ENCODE assay signal across 9 mouse cellular contexts in the genomic region with DNA sequence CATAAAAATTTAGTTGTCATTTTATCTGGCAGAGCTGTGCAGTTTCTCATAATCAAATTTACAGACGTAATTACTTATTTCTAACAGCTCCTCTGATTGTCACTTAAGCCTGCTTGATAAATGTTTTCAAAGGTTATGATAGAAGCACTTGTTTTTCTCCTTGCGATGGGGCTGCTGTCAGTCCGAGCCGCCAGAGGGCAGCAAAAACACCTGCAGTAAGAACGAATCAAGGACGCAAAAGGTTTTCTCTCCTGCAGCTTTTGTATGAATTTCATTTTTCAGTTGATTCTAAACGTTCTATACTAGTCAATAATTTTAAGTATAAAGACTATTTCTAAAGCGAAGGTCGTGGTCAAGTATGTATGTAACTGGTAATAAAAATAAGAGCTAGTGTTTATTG.
DNase-seq lines count a peak whose midpoint lies in the region; ATAC-seq and TF ChIP-seq lines count a peak whose summit lies in the region.
"Had no signal": no experiment of that assay in that cellular context is flagged by ENCODE, and none has a peak within 500 bp of the region (broad histone marks: within the 10 kb centered on the region; RNA-seq: fewer than 3 reads in every experiment).

No protein-coding gene starts in this region.

- no peak overlapping the region for H3K9ac ChIP-seq in intestine, postnatal 0 days (ENCODE audit: low read depth, low read length)
- H3K9ac ChIP-seq in intestine, embryonic 16.5 days (ENCODE audit: low read depth, low read length) = no peak overlapping the region
- no peak overlapping the region for H3K9ac ChIP-seq in embryonic facial prominence, embryonic 14.5 days (ENCODE audit: low read depth, low read length)
- H3K9ac ChIP-seq in limb, embryonic 11.5 days (ENCODE audit: low read length) = no peak overlapping the region
- H3K9ac ChIP-seq: embryonic facial prominence, embryonic 12.5 days had no signal

- no peak overlapping the region for H3K27ac ChIP-seq in intestine, postnatal 0 days (ENCODE audit: low read depth, low read length)
- H3K27ac ChIP-seq in intestine, embryonic 16.5 days (ENCODE audit: low read length) = no peak overlapping the region
- H3K27ac ChIP-seq in embryonic facial prominence, embryonic 14.5 days (replicated peaks; ENCODE audit: low read depth, low read length) = no peak overlapping the region
- H3K27ac ChIP-seq in limb, embryonic 11.5 days (replicated peaks; ENCODE audit: low read depth, low read length) = no peak overlapping the region
- H3K27ac ChIP-seq: embryonic facial prominence, embryonic 12.5 days had no signal

- DNase-seq in adrenal gland, postnatal 4 days (ENCODE audit: low spot score in 2 of 2) = peak; percentile 9 to 16
- peak; percentile 79 for DNase-seq in embryonic facial prominence, embryonic 14.5 days (ENCODE audit: low spot score)
- DNase-seq in kidney, adult 8-10 months = peak; percentile 37 to 74
- peak; percentile 85 for DNase-seq in limb, embryonic 11.5 days (ENCODE audit: low spot score)
- peak; percentile 42 for DNase-seq in ovary, postnatal 14 days (ENCODE audit: low spot score)
- DNase-seq in urinary bladder, postnatal 25 days (ENCODE audit: low spot score) = peak; percentile 57

- no peak for ATAC-seq in intestine, postnatal 0 days
- ATAC-seq in intestine, embryonic 16.5 days = no peak
- no peak for ATAC-seq in embryonic facial prominence, embryonic 14.5 days (ENCODE audit: low read depth)
- ATAC-seq in limb, embryonic 11.5 days (ENCODE audit: insufficient number of reproducible peaks, low FRiP score, low TSS enrichment, low read depth) = no peak

- no peak overlapping the region for H3K4me3 ChIP-seq in intestine, postnatal 0 days (ENCODE audit: low read depth, low read length)
- no peak overlapping the region for H3K4me3 ChIP-seq in intestine, embryonic 16.5 days (ENCODE audit: low read length)
- no peak overlapping the region for H3K4me3 ChIP-seq in embryonic facial prominence, embryonic 14.5 days (ENCODE audit: low read depth, low read length)
- H3K4me3 ChIP-seq in limb, embryonic 11.5 days (ENCODE audit: low read depth, low read length) = no peak overlapping the region
- H3K4me3 ChIP-seq: embryonic facial prominence, embryonic 12.5 days had no signal

- 7% methylated on average over 9 of the region's 9 CpGs for WGBS in intestine, postnatal 0 days
- 8% methylated on average over 9 of the region's 9 CpGs for WGBS in intestine, embryonic 16.5 days
- WGBS in embryonic facial prominence, embryonic 14.5 days = 7% methylated on average over 9 of the region's 9 CpGs
- WGBS in limb, embryonic 11.5 days = 12% methylated on average over 9 of the region's 9 CpGs

- H3K4me2 ChIP-seq in intestine, postnatal 0 days (replicated peaks; ENCODE audit: low read depth) = no peak overlapping the region
- H3K4me2 ChIP-seq in intestine, embryonic 16.5 days (ENCODE audit: low read depth, low read length) = no peak overlapping the region
- H3K4me2 ChIP-seq in embryonic facial prominence, embryonic 14.5 days (ENCODE audit: low read depth, low read length) = no peak overlapping the region
- no peak overlapping the region for H3K4me2 ChIP-seq in limb, embryonic 11.5 days (ENCODE audit: low read depth, severe bottlenecking)
- H3K4me2 ChIP-seq: embryonic facial prominence, embryonic 12.5 days had no signal

- TF ChIP-seq CTCF in intestine, postnatal 0 days (IDR thresholded peaks at IDR 0.05; ENCODE audit: low read depth) = peak; percentile 82

- H3K9me3 ChIP-seq in intestine, postnatal 0 days (ENCODE audit: control insufficient read depth) = no peaks in the 10 kb centered on the region
- no peaks in the 10 kb centered on the region for H3K9me3 ChIP-seq in intestine, embryonic 16.5 days (ENCODE audit: control insufficient read depth, low read length)
- H3K9me3 ChIP-seq in embryonic facial prominence, embryonic 14.5 days (ENCODE audit: control insufficient read depth, low read length) = no peaks in the 10 kb centered on the region
- H3K9me3 ChIP-seq in limb, embryonic 11.5 days (ENCODE audit: control insufficient read depth, low read length) = no peaks in the 10 kb centered on the region
- H3K9me3 ChIP-seq: embryonic facial prominence, embryonic 12.5 days had no signal

- no peaks in the 10 kb centered on the region for H3K4me1 ChIP-seq in intestine, postnatal 0 days (replicated peaks; ENCODE audit: control insufficient read depth, insufficient read depth, low read length)
- no peaks in the 10 kb centered on the region for H3K4me1 ChIP-seq in intestine, embryonic 16.5 days (ENCODE audit: control insufficient read depth, insufficient read depth, low read length)
- no peaks in the 10 kb centered on the region for H3K4me1 ChIP-seq in embryonic facial prominence, embryonic 14.5 days (ENCODE audit: control insufficient read depth, insufficient read depth, low read length)
- no peaks in the 10 kb centered on the region for H3K4me1 ChIP-seq in limb, embryonic 11.5 days (ENCODE audit: control insufficient read depth, insufficient read depth, low read length)
- H3K4me1 ChIP-seq: embryonic facial prominence, embryonic 12.5 days had no signal

- no peaks in the 10 kb centered on the region for H3K27me3 ChIP-seq in intestine, postnatal 0 days (replicated peaks; ENCODE audit: control insufficient read depth, insufficient read depth, low read length)
- no peaks in the 10 kb centered on the region for H3K27me3 ChIP-seq in intestine, embryonic 16.5 days (replicated peaks; ENCODE audit: control insufficient read depth, insufficient read depth, low read length)
- no peaks in the 10 kb centered on the region for H3K27me3 ChIP-seq in embryonic facial prominence, embryonic 14.5 days (replicated peaks; ENCODE audit: control insufficient read depth, insufficient read depth, low read length)
- H3K27me3 ChIP-seq in limb, embryonic 11.5 days (ENCODE audit: control insufficient read depth, insufficient read depth, low read length) = no peaks in the 10 kb centered on the region
- H3K27me3 ChIP-seq: embryonic facial prominence, embryonic 12.5 days had no signal

- H3K36me3 ChIP-seq in intestine, postnatal 0 days (ENCODE audit: control insufficient read depth, insufficient read depth) = no peaks in the 10 kb centered on the region
- no peaks in the 10 kb centered on the region for H3K36me3 ChIP-seq in intestine, embryonic 16.5 days (ENCODE audit: control insufficient read depth, insufficient read depth, low read length)
- H3K36me3 ChIP-seq in embryonic facial prominence, embryonic 14.5 days (ENCODE audit: control insufficient read depth, insufficient read depth, low read length) = no peaks in the 10 kb centered on the region
- H3K36me3 ChIP-seq in limb, embryonic 11.5 days (ENCODE audit: control insufficient read depth, insufficient read depth, low read length) = no peaks in the 10 kb centered on the region
- H3K36me3 ChIP-seq: embryonic facial prominence, embryonic 12.5 days had no signal

Comparison
In these comparisons a context has a peak if more than half of its experiments do, and no peak if none do; other contexts are left out.
1. DNase-seq: peak in every context shown above with its lines; median percentile 85 in limb, embryonic 11.5 days; 79 in embryonic facial prominence, embryonic 14.5 days; 57 in urinary bladder, postnatal 25 days; 56 in kidney, adult 8-10 months; 42 in ovary, postnatal 14 days; 12 in adrenal gland, postnatal 4 days.